ENCODE assay signal across 8 mouse cellular contexts in the genomic region with DNA sequence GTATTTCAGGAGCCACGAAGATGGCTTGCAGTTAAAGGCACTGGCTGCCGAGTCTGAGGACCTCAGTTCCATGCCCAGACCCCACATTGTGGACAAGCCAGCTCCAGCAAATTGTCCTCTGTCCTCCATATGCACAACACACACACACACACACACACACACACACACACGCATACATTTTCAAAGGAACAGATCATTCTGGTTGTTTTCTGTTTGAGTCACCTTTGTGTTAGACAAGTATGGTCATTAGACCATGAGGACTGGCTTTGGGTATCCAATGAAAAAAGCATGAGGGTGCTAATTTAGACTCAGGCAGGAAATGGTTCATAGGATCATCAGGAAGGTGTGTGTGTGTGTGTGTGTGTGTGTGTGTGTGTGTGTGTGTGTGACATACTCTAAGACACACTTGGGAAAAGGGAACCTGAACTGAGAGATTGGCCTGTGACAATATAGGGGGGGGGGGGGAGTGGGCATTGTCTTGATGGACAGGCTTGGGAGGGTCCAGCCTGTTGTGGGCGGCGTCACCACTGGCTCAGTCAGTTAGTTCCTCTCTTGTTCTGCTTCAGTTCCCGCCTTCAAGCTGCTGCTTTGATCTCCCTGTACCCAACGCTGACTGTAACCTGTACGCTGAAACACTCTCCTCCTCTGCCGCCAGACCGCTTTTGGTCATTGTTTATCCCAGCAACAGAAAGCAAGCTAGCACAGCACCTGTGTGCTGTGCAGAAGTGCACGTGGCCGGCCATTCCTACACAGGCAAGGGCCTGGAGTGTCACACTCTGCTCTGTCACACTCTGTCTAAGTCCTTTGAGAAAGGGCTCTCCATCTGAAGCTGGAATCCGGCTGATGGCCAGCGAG. TPM values are rescaled to one million over a fixed set of nuclear protein-coding genes. Genes with fewer than 3 reads are reported as not detected.
DNase-seq lines count a peak whose midpoint lies in the region; ATAC-seq and TF ChIP-seq lines count a peak whose summit lies in the region.

No protein-coding gene starts in this region.

- no peaks in the 10 kb centered on the region for H3K27me3 ChIP-seq in kidney, embryonic 16.5 days (ENCODE audit: insufficient read depth, low read length)
- no peaks in the 10 kb centered on the region for H3K27me3 ChIP-seq in hindbrain, postnatal 0 days (ENCODE audit: insufficient read depth, low read length)
- peaks cover 28% of the 10 kb centered on the region; the same call in 1 of the 2 replicates for H3K27me3 ChIP-seq in midbrain, embryonic 12.5 days

- peak; percentile 28 for ATAC-seq in kidney, embryonic 16.5 days (ENCODE audit: low FRiP score, low TSS enrichment)
- ATAC-seq in hindbrain, postnatal 0 days, result no peak
- no peak for ATAC-seq in midbrain, embryonic 12.5 days (ENCODE audit: low FRiP score, low read depth)

- H3K4me2 ChIP-seq in kidney, embryonic 16.5 days (replicated peaks; ENCODE audit: low read depth, low read length), result peak overlapping the region; percentile 54
- H3K4me2 ChIP-seq in hindbrain, postnatal 0 days (ENCODE audit: low read depth, low read length), result peak overlapping the region; percentile 37; the same call in 1 of the 2 replicates
- H3K4me2 ChIP-seq in midbrain, embryonic 12.5 days (replicated peaks), result peak overlapping the region; percentile 44

- peak overlapping the region; percentile 93 for H3K27ac ChIP-seq in kidney, embryonic 16.5 days (ENCODE audit: low read length)
- no peak overlapping the region for H3K27ac ChIP-seq in hindbrain, postnatal 0 days
- no peak overlapping the region for H3K27ac ChIP-seq in midbrain, embryonic 12.5 days (replicated peaks)

- no peak for DNase-seq in kidney, postnatal 14 days
- DNase-seq in embryo, embryonic 9.5 days (ENCODE audit: extremely low spot score), result peak; percentile 57
- DNase-seq in hindbrain, postnatal 0 days (ENCODE audit: low spot score), result no peak
- DNase-seq in frontal cortex, adult 2 months (ENCODE audit: extremely low spot score in 1 of 2, low spot score in 1 of 2), result no peak
- no peak for DNase-seq in c-Kit-positive CD71-positive TER-119-positive erythroid progenitor cells, embryonic 14.5 days (ENCODE audit: low spot score)
- no peak for DNase-seq in cerebellum, postnatal 36 days

- 15% methylated on average over 14 of the region's 14 CpGs for WGBS in kidney, embryonic 16.5 days
- WGBS in hindbrain, postnatal 0 days, result 20% methylated on average over 14 of the region's 14 CpGs
- WGBS in midbrain, embryonic 12.5 days, result 18% methylated on average over 14 of the region's 14 CpGs

- H3K9ac ChIP-seq in kidney, embryonic 16.5 days (replicated peaks; ENCODE audit: low read length), result peak overlapping the region; percentile 54
- peak overlapping the region; percentile 17; the same call in 1 of the 2 replicates for H3K9ac ChIP-seq in hindbrain, postnatal 0 days (replicated peaks; ENCODE audit: low read length)
- H3K9ac ChIP-seq in midbrain, embryonic 12.5 days (replicated peaks), result no peak overlapping the region; the same call in 1 of the 2 replicates

- peak overlapping the region; percentile 36 for H3K4me3 ChIP-seq in kidney, embryonic 16.5 days (ENCODE audit: low read length)
- no peak overlapping the region for H3K4me3 ChIP-seq in hindbrain, postnatal 0 days (ENCODE audit: low read length)
- 0 out of 2 replicates have a peak overlapping the region, but pooled peaks have one; percentile 12 for H3K4me3 ChIP-seq in midbrain, embryonic 12.5 days

- no peak for TF ChIP-seq CTCF in hindbrain, postnatal 0 days (IDR thresholded peaks at IDR 0.05; ENCODE audit: low read depth)

- H3K36me3 ChIP-seq in kidney, embryonic 16.5 days (ENCODE audit: insufficient read depth, low read length), result no peaks in the 10 kb centered on the region
- H3K36me3 ChIP-seq in hindbrain, postnatal 0 days (ENCODE audit: insufficient read depth, low read length), result no peaks in the 10 kb centered on the region
- H3K36me3 ChIP-seq in midbrain, embryonic 12.5 days, result no peaks in the 10 kb centered on the region

- no peaks in the 10 kb centered on the region for H3K9me3 ChIP-seq in kidney, embryonic 16.5 days (ENCODE audit: low read length)
- no peaks in the 10 kb centered on the region for H3K9me3 ChIP-seq in hindbrain, postnatal 0 days (ENCODE audit: low read length)
- H3K9me3 ChIP-seq in midbrain, embryonic 12.5 days, result no peaks in the 10 kb centered on the region

- peaks cover 41% of the 10 kb centered on the region for H3K4me1 ChIP-seq in kidney, embryonic 16.5 days (ENCODE audit: insufficient read depth, low read length)
- peaks cover 8% of the 10 kb centered on the region for H3K4me1 ChIP-seq in hindbrain, postnatal 0 days (ENCODE audit: insufficient read depth, low read length)
- H3K4me1 ChIP-seq in midbrain, embryonic 12.5 days, result peaks cover 36% of the 10 kb centered on the region

RNA-seq across cellular contexts. Expression of a gene that starts 3.1 kb away (rescaled TPM):
- 24.1 and 25.7 TPM in 2 replicates for polyA plus RNA-seq in kidney, embryonic 16.5 days (2015; fragmentation: Nextera tagmentation; extraction: Ambion mirVana)
- 9.8 and 22.7 TPM in 2 replicates for total RNA-seq in hindbrain, postnatal 0 days (2014; rRNA removed)
- 19.1 and 22.0 TPM in 2 replicates for polyA plus RNA-seq in hindbrain, postnatal 0 days (2015; fragmentation: Nextera tagmentation; extraction: Ambion mirVana)
- polyA plus RNA-seq in midbrain, embryonic 12.5 days (2016; fragmentation: Nextera tagmentation; extraction: Ambion mirVana), result 12.5 and 13.4 TPM in 2 replicates
- 18.8 and 22.0 TPM in 2 replicates for polyA plus RNA-seq in frontal cortex, adult 2 months (2012; rRNA removed)

RNA-seq across cellular contexts. Expression of a gene that starts 56.8 kb away (rescaled TPM):
- not detected in 2 replicates for polyA plus RNA-seq in kidney, embryonic 16.5 days (2015; fragmentation: Nextera tagmentation; extraction: Ambion mirVana)
- total RNA-seq in hindbrain, postnatal 0 days (2014; rRNA removed), result not detected in 2 replicates
- not detected in 2 replicates for polyA plus RNA-seq in hindbrain, postnatal 0 days (2015; fragmentation: Nextera tagmentation; extraction: Ambion mirVana)
- polyA plus RNA-seq in midbrain, embryonic 12.5 days (2016; fragmentation: Nextera tagmentation; extraction: Ambion mirVana), result not detected in 2 replicates
- 0.06 and 0.15 TPM in 2 replicates for polyA plus RNA-seq in frontal cortex, adult 2 months (2012; rRNA removed)
